Mouse (Mus musculus) right cerebral cortex, postnatal 4 days (tissue): ENCODE data around the gene Adamts16.

ENCODE experiments used
- DNase-seq: peaks from one replicate; pipeline ENCODE4 v3.0.0-alpha.2; 2022

The Adamts16 gene

DNA sequence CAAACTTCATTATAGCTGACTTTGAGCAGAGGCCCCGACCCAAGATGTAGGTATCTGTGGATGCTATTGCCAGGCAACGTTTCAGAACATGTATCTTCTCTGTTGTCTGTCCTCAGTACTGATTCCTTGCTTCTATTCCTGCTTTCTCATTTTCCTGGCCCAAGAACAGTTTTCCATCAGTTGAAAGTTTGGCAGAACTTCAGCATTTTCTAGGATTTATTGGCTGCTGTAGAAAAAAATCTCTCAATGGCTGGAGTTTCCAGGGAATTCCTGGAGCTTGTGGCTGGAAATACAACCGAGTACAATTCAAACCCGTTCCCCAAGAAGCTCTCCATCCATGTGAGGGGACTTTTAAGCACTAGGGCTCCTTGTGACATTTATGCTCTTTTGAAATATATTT, 10.6 kb downstream of the Adamts16 start:
- DNase-seq, result no peak

DNA sequence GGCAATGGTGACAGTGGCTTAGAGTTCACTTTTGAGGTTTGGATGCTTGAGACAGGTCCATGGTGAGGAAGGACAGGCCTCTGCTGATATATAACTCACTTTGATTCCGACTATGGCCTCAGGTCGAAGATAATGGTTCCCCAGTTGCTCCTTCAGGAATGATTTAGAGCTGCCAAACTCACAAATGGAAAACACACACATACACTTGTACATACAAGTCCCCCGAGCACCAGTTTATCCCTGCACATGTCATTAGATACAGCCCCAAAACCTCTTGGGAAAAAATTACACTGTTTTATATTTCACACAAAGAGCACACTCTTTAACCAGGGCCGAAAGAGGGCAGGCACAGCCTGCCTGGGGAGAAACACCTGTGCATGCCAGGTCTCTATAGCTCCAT, 14.1 kb downstream of the Adamts16 start:
- no peak for DNase-seq

DNA sequence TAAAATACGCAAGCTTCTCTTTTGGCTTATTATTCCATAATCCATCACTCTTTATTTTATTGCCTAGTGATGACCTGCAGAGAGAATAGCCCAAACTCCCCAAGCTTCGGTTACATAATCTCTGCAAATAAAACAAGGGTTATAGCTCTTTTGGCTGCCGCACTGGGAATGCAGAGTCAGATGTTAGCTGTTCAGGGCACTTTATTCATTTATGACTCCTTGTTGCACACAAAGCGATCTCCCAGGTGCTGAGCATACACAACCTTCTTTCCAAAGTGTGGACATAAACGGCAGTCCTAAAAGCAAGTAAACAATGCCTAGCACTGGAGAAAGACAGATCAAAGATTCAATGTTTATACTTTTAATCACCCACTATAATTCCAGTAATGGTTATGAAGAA, 16.3 kb downstream of the Adamts16 start:
- DNase-seq, result no peak

DNA sequence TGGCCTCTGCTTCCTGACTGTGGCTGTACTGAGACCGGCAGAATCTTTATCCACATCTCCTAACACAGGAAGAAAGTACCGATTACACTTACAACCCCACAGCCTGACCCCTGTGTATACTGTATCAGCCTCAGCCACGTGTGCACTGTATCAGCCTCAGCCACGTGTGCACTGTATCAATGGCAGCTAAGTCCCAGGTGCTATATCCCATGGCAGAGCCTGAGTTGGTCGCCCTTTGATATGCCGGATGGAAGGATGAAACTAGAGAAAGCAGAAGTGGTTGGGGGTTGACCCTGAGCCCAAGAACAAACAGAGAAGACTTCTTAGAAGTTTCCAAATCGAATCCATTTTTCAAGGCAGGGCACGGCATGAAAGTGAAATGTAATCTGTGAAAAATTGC, 17.9 kb downstream of the Adamts16 start:
- no peak for DNase-seq

DNA sequence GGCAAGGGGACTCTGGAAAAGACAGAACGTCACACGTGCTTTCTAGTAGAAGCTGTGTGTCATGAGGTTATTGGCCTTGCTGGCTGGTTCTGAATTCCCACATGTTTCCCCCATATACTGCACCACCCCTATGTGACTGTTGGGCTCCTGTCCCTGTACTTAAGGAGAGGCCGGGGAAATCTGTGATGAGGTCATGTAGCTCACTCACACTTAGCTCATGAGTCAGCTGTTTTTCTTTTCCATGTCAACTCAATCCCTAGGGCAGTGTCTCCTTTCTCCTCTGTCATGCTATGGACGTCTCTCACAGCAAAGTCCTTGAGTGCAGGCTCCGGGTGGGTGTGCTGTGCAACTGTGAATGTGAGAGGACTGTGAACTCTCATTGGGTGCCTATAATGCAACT, 22.6 kb downstream of the Adamts16 start:
- DNase-seq, result no peak

DNA sequence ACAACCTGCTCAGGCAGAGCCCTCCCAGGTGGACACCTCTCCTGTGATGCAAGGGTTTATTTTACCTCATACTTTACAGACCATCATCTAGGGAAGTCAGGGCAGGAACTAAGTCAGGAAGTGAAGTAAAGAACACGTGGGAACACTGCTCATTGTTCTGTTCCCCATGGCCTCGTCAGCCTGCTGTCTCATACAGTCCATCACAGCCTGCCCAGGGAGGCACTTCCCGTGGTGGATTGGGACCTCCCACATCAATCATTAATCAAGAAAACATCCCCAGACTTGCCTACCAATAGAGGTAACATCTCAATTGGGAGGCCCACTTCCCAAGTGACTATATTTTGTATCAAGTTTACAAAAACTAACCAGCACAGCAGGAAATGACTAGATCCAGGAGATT, 27.2 kb downstream of the Adamts16 start:
- no peak for DNase-seq

DNA sequence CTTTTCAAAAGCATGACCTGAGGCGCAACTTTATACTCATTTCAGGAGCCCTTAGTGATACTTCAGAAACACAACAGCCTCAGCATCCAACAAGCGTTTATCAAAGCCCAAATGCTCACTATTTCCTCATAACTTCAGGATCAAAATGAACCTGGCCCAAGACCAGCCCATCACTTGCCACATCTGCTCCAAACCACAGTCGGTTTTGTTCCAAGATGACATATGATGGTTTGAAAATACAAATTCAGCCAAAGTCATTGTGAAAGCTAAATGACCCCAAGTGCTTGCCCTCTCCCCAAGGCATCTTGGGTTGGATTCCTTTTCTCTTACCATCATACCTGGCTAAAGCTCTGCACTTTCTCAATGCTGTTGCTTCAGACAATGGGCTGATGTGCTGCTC, 36.1 kb downstream of the Adamts16 start:
- DNase-seq, result no peak

DNA sequence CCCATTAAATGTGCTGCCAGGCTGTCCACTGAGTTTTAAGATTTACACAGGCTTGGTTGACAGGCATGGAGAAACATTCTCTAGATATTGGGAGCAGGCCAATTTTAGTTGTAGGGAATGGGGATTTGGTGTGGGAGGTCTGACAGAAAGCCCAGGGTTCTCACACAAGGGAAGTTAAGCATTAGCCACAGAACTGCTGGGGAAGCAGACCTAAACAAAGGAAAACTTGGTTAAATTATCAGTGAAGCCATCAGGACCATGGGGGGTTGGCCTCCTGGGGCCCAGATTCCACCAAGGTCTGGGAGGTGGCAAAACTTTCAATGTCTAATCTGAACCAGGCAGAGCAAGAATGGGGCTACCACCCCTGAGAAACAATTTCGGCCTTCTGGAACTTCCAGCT, 38.8 kb downstream of the Adamts16 start:
- DNase-seq, result no peak

DNA sequence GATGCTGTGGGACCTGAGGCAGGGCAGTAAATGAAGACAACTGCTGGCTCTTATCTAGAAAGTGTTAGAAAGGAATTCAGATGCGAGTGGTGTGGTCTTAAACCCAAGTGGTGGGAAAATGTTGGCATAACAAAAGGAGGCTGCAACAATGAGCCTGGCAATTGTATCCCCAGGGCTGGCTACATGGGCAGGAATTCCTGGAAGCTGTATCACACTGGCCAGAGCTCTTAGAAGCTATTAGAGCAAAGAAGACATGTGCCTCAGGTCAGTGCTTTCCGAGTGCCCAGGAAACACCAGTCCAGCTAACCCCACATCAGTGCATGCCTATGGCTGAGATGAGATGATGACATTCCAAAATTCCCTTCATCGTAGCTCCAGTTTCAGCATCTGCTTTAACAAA, 42.3 kb downstream of the Adamts16 start:
- DNase-seq, result no peak

DNA sequence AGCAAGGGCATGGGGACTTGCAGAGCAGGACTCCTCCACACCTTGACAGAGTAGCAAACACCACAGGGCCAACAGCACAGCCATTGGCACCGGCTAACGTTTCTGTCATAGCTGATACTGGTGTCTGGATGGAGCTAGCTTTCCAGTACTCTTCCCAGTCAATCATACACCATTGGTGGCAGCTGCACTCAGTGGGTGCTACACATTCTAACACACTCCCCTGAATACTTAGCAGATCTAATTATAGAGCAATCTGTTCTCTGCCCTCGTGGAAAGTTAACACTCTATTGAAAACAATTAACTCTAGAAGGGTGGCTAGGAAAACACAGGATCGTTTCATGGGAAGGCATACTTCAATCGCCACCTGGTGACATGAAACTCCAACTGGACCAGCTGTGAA, 43.2 kb downstream of the Adamts16 start:
- DNase-seq, result peak; percentile 10

DNA sequence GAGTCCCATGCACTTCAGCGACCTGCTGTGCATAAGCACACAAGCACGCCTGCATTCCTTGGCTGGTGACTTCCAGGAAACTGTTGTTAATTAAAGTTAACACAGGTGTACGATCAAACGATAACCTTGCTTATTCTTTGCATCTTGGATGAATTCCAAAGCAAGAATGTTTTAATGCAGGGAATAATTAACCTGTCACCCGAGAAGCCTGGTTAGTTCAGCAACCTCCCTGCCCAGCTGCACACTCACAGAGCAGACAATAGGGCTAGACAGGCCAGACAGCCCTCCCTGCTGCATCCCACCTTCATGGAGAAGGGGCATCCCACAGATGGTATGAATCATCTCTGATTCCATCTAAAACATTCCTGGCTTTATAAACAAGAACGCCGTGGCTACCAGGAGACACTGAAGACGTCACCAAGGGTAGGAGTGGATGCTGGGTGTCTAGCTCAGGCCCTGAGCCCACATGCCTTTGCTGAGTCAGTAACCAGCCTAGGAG, 47.5 kb downstream of the Adamts16 start:
- DNase-seq, result no peak

DNA sequence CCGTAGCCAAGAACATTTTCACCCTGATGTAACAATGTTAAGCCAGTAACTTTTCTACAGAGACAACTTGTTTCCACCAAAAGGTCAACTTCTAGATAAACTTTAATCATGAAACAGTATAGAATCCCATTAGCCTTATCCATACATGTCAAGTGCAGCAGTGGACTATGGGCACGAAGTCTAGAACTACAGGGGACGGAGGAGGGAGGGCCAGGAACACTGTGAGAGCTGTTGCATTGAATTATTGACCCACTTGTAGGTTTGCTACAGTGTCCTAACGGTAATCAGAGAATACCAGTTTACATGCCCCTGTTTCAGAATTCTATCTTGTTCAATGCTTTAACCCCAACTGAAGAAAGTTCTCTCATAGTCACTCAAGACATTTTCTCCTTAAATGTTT, 48.0 kb downstream of the Adamts16 start:
- no peak for DNase-seq

DNA sequence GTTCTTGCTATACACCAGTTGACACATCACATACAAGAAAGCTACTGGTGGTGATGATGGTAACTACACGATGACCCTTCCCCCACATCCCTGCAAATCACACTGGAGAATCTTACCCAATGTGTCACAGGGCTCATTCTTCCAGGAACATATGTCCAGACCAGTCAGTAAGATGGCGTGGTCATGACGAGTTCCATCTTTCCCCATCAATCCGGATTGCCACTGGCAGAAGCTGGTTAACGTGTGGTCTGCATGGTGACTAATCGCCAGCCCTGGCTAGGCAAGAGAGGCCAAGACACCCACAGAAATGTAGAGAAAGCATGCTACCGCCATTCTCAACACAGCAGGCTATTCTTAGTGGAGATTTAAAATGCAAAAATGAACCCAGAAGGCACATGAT, 48.7 kb downstream of the Adamts16 start:
- no peak for DNase-seq

DNA sequence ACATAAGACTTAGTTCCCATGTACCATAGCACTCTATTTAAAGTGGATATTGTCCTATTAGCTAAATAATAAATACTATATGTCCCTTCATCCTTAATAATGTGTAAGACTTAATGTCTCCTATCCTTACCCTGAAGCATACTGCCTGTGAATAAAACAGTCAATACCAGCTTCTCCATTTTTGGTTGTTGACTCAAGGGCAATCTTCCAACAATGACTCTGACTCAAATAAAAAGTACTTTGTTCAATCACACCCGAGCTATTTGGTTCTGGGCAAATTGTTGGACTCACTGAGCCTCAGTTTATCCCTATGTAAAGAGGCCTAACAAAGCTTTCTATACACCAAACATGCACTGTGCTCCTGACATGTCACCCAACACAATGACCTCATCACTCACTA, 51.8 kb downstream of the Adamts16 start:
- DNase-seq, result no peak

DNA sequence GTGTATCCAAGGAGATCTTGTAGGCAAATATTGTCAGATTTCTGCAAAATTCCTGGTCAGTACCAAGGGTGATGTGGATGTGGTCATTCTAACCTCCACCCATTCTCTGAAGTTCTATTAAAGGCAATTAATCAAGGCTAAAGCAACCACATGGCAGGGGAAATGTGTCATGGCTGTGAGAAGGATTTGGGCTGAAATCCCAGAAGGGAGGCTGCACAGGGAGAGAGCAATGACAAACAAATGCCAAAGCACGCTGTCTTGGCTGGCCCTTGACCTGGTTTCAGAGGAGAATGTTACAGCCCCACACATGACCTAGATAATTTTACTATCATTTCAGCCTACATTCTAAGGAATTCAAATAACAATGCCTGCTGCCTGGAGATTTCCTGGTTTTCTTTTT, 52.6 kb downstream of the Adamts16 start:
- DNase-seq, result no peak

DNA sequence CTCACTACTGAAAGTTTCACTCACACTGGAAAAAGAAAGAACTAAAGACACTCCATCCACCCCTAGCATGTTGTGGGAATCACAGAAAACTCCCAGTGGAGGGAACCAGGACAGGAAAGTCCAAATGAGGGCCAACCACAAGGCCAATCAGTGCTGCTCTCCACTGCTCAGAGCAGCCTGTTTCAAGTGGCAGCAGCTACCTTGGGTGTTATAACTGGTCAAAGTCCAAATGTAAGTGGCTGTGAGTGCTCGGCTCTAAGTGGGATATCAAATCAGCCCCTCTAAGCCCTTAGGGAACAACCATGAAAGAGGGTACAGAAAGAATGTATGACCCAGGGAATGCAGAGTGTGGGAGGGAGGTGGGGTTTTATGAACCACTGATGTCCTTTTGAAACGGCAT, 56.5 kb downstream of the Adamts16 start:
- DNase-seq, result no peak

DNA sequence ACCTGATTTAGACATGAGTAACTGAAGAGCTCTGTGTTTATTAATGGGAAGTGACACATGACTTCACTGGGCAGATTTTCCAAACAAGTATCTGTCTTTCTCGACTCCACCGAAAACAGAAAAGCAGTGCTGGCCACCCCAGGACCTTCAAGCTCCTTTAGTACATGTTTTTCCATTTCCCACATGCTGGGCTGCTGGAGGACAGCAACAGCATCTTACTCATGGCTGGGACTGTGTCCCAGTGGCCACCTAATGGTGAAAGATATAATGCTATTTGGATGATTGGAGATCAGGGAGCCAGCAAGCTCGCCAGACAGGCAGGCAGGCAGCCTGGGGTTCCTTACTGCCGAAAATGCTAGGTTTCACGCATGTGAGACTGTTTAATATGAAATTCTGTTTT, 57.5 kb downstream of the Adamts16 start:
- no peak for DNase-seq

DNA sequence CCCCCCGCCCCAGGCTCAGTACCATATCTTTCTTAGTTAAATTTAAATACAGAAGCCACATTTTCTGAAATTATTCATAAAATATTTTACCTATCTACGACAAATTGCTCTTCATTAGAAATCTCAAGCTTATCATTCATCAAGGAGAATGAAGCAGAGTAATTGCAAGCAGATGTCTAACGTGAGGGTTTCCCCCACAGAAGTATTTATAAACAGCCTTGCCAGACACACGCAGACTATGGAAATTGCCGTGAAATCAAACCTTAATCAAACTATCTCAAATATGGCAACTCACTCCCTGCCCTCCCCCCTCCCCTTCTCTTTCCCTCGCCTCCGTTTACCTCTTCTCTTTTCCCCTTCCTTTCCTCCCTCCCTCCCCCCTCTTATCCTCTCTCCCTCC, 61.8 kb downstream of the Adamts16 start:
- DNase-seq, result no peak

DNA sequence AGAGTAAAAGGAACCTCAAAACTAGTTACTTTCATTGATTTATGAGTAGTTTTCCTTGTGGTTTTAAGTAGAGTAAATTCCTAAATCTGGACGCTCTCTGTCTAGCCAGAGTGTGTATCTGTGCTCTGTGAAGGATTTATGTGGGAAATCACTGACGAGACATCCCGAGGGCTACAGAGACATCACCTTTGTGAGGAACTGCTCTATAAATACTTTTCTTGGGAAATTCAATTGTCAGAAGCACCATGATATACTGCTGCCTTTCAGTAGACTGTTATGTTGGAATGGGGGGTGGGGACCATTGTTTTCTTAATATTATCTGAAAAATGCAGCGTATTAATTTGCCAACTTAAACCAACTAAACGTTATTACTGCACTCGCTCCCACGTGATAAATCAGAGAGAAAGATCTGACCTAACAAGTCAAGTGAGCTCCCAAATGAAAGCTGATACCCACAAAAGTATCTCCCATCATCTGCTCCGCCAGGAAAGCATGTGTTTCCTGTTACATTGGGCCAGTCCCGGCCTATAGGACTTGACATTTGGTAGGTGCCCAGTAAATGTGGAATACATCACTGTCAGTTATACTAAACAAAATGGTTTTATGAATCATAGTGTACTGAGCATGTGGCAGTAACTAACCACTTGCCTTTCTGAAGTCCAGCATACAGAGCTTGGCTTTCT, 62.6 kb downstream of the Adamts16 start:
- DNase-seq, result no peak

DNA sequence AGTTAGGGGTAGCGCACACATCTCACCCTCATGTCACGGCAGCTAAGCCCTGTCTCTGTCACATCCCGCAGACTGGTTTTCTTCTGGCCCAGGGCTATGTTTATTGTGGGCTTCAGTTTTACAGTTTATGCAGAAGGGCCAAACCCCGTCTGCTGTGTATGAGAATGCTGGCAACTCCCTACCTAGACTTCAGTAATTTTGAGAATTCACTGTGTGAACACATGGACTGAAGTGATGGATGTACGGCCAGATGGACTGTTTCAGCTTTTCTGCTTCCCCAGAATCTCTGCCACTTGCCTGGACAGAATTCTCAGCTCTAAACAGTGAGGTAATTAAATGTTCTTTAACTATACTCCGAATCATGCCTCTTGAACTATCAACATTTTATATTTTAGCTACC, 70.5 kb downstream of the Adamts16 start:
- DNase-seq, result no peak

DNA sequence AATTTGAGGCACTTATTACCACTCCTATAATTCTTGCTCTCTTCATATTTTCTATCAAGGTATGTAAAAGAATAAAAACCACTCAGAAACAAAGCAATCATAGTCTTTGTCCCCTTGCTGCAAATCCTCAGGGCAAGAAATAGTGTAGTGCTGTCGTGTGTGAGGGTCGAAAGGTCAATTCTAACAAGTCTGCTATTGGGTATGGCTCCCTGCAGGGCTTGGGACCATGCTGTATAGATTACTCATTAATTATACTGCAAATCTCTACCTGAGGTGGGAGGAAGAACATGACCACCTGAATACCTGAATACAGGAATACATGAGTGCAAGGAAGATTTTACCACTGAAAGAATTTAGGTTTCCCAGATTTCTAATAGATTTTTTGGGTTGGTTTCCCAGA, 72.5 kb downstream of the Adamts16 start:
- no peak for DNase-seq

DNA sequence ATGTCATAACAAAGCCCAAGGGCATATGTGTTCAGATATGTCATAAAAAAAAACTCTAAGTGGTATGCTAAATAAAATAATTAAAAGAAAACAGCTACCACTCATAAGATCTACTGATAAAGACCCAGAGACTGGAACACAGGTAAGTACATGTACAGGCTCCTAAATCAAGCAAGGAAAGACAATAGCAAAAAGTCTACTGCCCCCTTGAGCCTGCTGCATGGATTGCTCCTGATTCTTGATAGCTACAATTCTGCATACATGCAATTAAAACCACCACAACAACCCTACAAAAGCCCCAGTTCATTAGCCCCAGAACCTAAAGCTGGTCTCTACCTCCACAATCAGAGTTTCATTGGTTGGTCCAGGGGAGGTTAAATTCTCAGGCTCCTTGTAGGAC, 74.1 kb downstream of the Adamts16 start:
- no peak for DNase-seq

DNA sequence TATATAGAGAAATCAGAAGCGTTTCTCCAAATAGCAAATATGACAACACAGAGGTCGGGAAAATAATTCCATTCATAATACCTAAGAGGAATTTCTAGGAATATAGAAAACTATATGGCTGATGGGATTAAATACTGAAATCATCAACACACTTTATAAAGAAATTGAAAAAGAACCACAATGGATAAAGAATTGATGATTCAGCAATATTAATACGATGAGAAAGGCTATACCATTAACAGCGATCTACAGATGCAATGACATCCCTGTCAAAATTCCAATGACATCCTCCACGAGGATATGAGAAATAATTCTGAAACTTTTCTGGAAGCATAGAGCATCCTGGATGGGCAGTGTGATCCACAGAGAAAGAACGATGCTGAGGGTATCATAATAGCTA, 76.9 kb downstream of the Adamts16 start:
- no peak for DNase-seq

DNA sequence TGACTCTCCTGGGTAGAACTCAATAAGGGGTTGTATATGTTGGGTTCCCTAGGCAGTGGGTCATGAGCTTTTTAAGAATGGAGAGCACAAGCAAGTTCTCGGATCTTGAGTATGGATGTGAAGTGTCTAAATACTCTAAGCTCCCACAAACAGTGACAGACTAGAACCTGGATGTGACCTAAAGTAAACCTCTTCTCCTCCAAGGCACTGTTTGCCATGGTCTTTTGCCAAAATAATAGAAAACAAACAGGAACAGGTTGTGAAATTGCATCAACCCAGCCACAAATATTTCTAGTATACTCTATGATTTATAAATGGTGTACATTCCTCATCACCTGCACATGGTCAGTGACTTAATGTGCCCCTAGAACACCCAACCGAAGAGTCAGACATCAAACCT, 79.0 kb downstream of the Adamts16 start:
- DNase-seq, result no peak

DNA sequence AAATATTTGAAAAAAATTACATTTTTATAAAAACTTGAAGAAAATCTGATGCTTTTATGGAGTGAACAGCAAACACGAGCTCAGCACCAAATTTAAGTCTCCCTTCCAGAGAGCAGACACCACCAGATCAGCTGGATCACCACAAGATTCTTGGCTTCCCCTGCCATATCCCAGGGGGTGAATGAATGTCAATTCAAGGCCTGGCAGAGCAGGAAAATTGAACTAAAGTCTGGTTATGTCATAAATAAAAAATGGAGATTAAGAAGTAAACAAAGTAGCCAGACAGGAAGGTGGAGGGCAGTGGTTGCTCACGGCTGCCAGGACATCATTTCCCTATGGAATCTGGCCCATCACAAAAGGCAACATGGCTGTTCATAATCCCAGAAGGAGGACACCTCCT, 80.3 kb downstream of the Adamts16 start:
- DNase-seq, result no peak

DNA sequence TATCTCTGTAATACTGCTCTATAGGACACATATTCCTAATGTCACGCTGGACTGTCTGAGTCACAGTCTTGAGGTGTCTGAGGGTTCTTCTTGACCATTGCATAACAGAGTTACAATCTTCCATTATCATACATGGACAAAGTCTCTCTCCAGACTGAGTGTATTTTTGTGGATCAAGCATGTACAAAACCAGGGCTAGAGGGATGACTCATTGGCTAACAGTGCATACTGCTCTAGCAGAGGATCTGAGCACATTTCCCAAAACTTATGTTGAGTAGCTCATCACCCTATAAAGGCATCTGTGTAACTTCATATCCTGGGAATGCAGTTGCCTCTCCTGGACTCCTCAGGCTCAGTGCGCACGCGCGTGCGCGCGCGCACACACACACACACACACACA, 81.4 kb downstream of the Adamts16 start:
- DNase-seq, result no peak
